Comparison of ENCODE assay signal across 28 mouse cellular contexts in the genomic region with DNA sequence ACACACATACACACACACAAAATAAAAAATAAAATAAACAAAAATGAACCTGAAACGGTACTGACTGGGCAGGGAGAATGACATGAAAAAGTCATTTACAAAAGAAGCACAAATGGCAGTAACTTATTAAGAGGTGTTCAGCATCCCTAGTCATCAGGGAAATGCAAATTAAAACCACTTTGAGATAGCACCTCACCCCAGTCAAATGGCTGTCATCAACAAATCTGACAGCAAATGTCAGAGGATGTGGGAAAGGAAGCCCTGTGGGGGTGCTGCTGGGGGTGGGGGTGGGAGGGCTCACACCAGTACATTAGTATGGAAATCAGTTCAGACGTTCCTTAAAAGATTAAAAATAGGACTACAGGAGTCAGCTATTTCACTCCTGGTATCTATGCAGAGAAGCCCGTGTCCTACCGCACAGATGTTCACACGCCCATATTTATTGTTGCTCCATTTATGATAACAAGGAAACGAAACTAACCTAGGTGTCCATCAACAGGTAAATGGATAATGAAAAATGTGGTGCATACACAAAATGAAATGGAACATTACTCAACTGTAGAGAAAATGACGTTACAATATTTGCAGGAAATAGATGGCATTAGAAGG. TPM values are rescaled to one million over a fixed set of nuclear protein-coding genes. Genes with fewer than 3 reads are reported as not detected.
A peak's percentile ranks its signal among the peaks of the same experiment; 100 is the strongest.
DNase-seq lines count a peak whose midpoint lies in the region; ATAC-seq and TF ChIP-seq lines count a peak whose summit lies in the region.
"Had no signal": no experiment of that assay in that cellular context is flagged by ENCODE, and none has a peak within 500 bp of the region (broad histone marks: within the 10 kb centered on the region; RNA-seq: fewer than 3 reads in every experiment).

No protein-coding gene starts in this region.

- no peak for TF ChIP-seq EP300 in lung, postnatal 0 days (IDR thresholded peaks at IDR 0.05)

- no peak overlapping the region for H3K4me2 ChIP-seq in intestine, postnatal 0 days (replicated peaks; ENCODE audit: low read depth)
- H3K4me2 ChIP-seq in lung, postnatal 0 days (replicated peaks; ENCODE audit: low read depth, low read length), result no peak overlapping the region
- H3K4me2 ChIP-seq: embryonic facial prominence, embryonic 12.5 days; heart, embryonic 15.5 days; liver, embryonic 12.5 days had no signal

- H3K4me1 ChIP-seq in intestine, postnatal 0 days (replicated peaks; ENCODE audit: control insufficient read depth, insufficient read depth, low read length), result no peaks in the 10 kb centered on the region
- H3K4me1 ChIP-seq in heart, embryonic 10.5 days, result peaks cover 4% of the 10 kb centered on the region
- no peaks in the 10 kb centered on the region for H3K4me1 ChIP-seq in lung, postnatal 0 days (ENCODE audit: insufficient read depth, low read depth, low read length)
- H3K4me1 ChIP-seq: embryonic facial prominence, embryonic 12.5 days had no signal

- WGBS in intestine, postnatal 0 days, result 36% methylated on average over 7 of the region's 7 CpGs
- WGBS in heart, embryonic 10.5 days, result 67% methylated on average over 7 of the region's 7 CpGs
- WGBS in lung, postnatal 0 days, result 56% methylated on average over 7 of the region's 7 CpGs

- no peak for TF ChIP-seq CTCF in intestine, postnatal 0 days (IDR thresholded peaks at IDR 0.05; ENCODE audit: low read depth)
- TF ChIP-seq CTCF in lung, postnatal 0 days (IDR thresholded peaks at IDR 0.05), result no peak

- no peak overlapping the region for H3K9ac ChIP-seq in intestine, postnatal 0 days (ENCODE audit: low read depth, low read length)
- no peak overlapping the region for H3K9ac ChIP-seq in lung, postnatal 0 days (replicated peaks; ENCODE audit: low read depth)
- H3K9ac ChIP-seq: embryonic facial prominence, embryonic 12.5 days; heart, embryonic 15.5 days; liver, embryonic 12.5 days; liver, postnatal 0 days had no signal

- no peaks in the 10 kb centered on the region for H3K36me3 ChIP-seq in intestine, postnatal 0 days (ENCODE audit: control insufficient read depth, insufficient read depth)
- H3K36me3 ChIP-seq in heart, embryonic 10.5 days, result peaks cover 61% of the 10 kb centered on the region
- peaks cover 5% of the 10 kb centered on the region; the same call in 1 of the 2 replicates for H3K36me3 ChIP-seq in lung, postnatal 0 days (ENCODE audit: insufficient read depth, low read length)

- no peak overlapping the region for H3K4me3 ChIP-seq in intestine, postnatal 0 days (ENCODE audit: low read depth, low read length)
- no peak overlapping the region for H3K4me3 ChIP-seq in heart, embryonic 10.5 days
- H3K4me3 ChIP-seq in lung, postnatal 0 days (ENCODE audit: low read depth, low read length), result no peak overlapping the region
- H3K4me3 ChIP-seq: embryonic facial prominence, embryonic 12.5 days; heart, embryonic 15.5 days; liver, embryonic 12.5 days had no signal

- H3K27me3 ChIP-seq in intestine, postnatal 0 days (replicated peaks; ENCODE audit: control insufficient read depth, insufficient read depth, low read length), result no peaks in the 10 kb centered on the region
- no peaks in the 10 kb centered on the region for H3K27me3 ChIP-seq in heart, embryonic 10.5 days (ENCODE audit: insufficient read depth, poor library complexity, severe bottlenecking)
- H3K27me3 ChIP-seq in lung, postnatal 0 days (replicated peaks; ENCODE audit: insufficient read depth, low read length), result no peaks in the 10 kb centered on the region
- H3K27me3 ChIP-seq: embryonic facial prominence, embryonic 12.5 days; heart, embryonic 15.5 days; liver, embryonic 12.5 days had no signal

- peak; percentile 36 to 45 for DNase-seq in spleen, postnatal 36 days (ENCODE audit: low spot score in 2 of 2)
- no peak for DNase-seq in spleen, adult 18-20 months
- no peak for DNase-seq in right cerebral cortex, postnatal 4 days
- DNase-seq in heart, embryonic 10.5 days (ENCODE audit: low spot score), result no peak
- no peak for DNase-seq in lung, postnatal 0 days (ENCODE audit: low spot score)
- DNase-seq: adrenal gland, postnatal 25 days; cerebellum, adult 11-12 months; cerebellum, adult 9-11 months; embryo, embryonic 11 days; kidney, adult 2 months; kidney, postnatal 4 days; layer of hippocampus, postnatal 36 days; left cerebral cortex, postnatal 4 days; liver, postnatal 0 days; midbrain, embryonic 14.5 days; right cerebral cortex, postnatal 25 days; thymus, adult 18-20 months; thymus, postnatal 4 days had no signal

- no peaks in the 10 kb centered on the region for H3K9me3 ChIP-seq in intestine, postnatal 0 days (ENCODE audit: control insufficient read depth)
- H3K9me3 ChIP-seq in heart, embryonic 10.5 days, result no peaks in the 10 kb centered on the region
- no peaks in the 10 kb centered on the region for H3K9me3 ChIP-seq in lung, postnatal 0 days (ENCODE audit: low read length)
- H3K9me3 ChIP-seq: embryonic facial prominence, embryonic 12.5 days; heart, embryonic 15.5 days; liver, embryonic 12.5 days had no signal

- ATAC-seq in activated CD4-positive, CD25-positive, alpha-beta regulatory T cell, adult 4 months, result peak; percentile 57
- peak; percentile 59 for ATAC-seq in intestine, postnatal 0 days
- no peak for ATAC-seq in lung, postnatal 0 days
- ATAC-seq: forebrain, embryonic 16.5 days; hindbrain, postnatal 0 days; liver, embryonic 12.5 days; liver, postnatal 0 days had no signal

- H3K27ac ChIP-seq in intestine, postnatal 0 days (ENCODE audit: low read depth, low read length), result peak overlapping the region; percentile 70
- no peak overlapping the region for H3K27ac ChIP-seq in heart, embryonic 10.5 days
- H3K27ac ChIP-seq in lung, postnatal 0 days (ENCODE audit: low read length), result no peak overlapping the region
- H3K27ac ChIP-seq: embryonic facial prominence, embryonic 12.5 days; heart, embryonic 15.5 days; hindbrain, postnatal 0 days; kidney, postnatal 0 days; liver, embryonic 12.5 days; macrophage; stomach, postnatal 0 days had no signal

RNA-seq across cellular contexts. Expression of gene Muc13, which starts 46.4 kb away (rescaled TPM):
- polyA plus RNA-seq in activated CD4-positive, CD25-positive, alpha-beta regulatory T cell, adult 4 months (2017; shearing (Covaris generic)), result 1 to 10 TPM in 1 of 2 experiments, under 1 TPM in 1; 0.41 to 1.3 TPM
- 459 and 473 TPM in 2 replicates for polyA plus RNA-seq in intestine, postnatal 0 days (2015; fragmentation: Nextera tagmentation; extraction: Ambion mirVana)
- 0.36 and 1.7 TPM in 2 replicates for polyA plus RNA-seq in heart, embryonic 10.5 days (2016; fragmentation: Nextera tagmentation; extraction: Ambion mirVana)
- polyA plus RNA-seq in lung, postnatal 0 days (2015; fragmentation: Nextera tagmentation; extraction: Ambion mirVana), result 0.08 and 0.11 TPM in 2 replicates
- polyA plus RNA-seq: kidney, postnatal 0 days; midbrain, embryonic 14.5 days had no signal

Comparison
In these comparisons a context has a peak if more than half of its experiments do, and no peak if none do; other contexts are left out.
1. DNase-seq: peak in spleen, postnatal 36 days (2 of 2); none in spleen, adult 18-20 months (0 of 2), right cerebral cortex, postnatal 4 days (single experiment), heart, embryonic 10.5 days (single experiment) and lung, postnatal 0 days (single experiment).
2. RNA of gene Muc13, which starts 46.4 kb away (polyA plus RNA-seq): 459 to 473 TPM in intestine, postnatal 0 days; 0.36 to 1.7 TPM in heart, embryonic 10.5 days, 0.41 to 1.3 TPM in activated CD4-positive, CD25-positive, alpha-beta regulatory T cell, adult 4 months and 0.08 to 0.11 TPM in lung, postnatal 0 days; every median in the first group is over 100 times any median in the second.